Comparison of ENCODE assay signal across 10 mouse cellular contexts in the genomic region with DNA sequence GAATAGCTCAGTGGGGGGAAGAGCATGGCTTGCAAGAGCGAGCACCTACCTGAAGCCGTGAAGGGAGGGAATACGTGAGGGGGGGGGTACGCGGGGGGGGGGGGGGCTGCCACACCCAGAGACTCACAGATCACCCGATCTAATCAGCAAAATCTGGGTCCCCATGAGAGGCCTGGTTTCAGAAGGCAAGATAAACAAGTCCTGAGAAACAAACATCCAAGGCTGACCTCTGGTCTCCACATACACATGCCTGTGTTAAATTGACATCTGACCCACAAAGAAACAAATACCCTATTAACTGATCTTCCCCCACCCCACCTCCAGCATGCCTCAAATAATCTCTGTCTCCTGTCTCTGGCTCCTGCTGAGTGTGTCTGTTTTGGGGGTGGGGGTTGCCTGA. TPM values are rescaled to one million over a fixed set of nuclear protein-coding genes. Genes with fewer than 3 reads are reported as not detected.
DNase-seq lines count a peak whose midpoint lies in the region; ATAC-seq and TF ChIP-seq lines count a peak whose summit lies in the region.
"Had no signal": no experiment of that assay in that cellular context is flagged by ENCODE, and none has a peak within 500 bp of the region (broad histone marks: within the 10 kb centered on the region; RNA-seq: fewer than 3 reads in every experiment).

No protein-coding gene starts in this region.

- WGBS in hindbrain, embryonic 10.5 days: 0% methylated on average over 3 of the region's 6 CpGs
- WGBS in liver, embryonic 14.5 days (ENCODE audit: insufficient replicate concordance): 10% methylated on average over 6 of the region's 6 CpGs
- 15% methylated on average over 2 of the region's 6 CpGs for WGBS in stomach, postnatal 0 days

- intact Hi-C loops in left cerebral cortex, postnatal 36 days (cut with DNase I): loop anchor here (5.0 to 10.0 kb wide), 3 partner anchors 76 to 223 kb away; partner anchors contain the start of gene Fanci

- peaks cover 9% of the 10 kb centered on the region for H3K27me3 ChIP-seq in megakaryocyte, embryonic 14.5 days (replicated peaks)
- H3K27me3 ChIP-seq in hindbrain, embryonic 10.5 days (ENCODE audit: insufficient read depth, poor library complexity, severe bottlenecking): peaks cover 28% of the 10 kb centered on the region
- peaks cover 3% of the 10 kb centered on the region; the same call in 1 of the 2 replicates for H3K27me3 ChIP-seq in liver, embryonic 14.5 days (ENCODE audit: control insufficient read depth, insufficient read depth, low read length)
- H3K27me3 ChIP-seq in stomach, postnatal 0 days (ENCODE audit: control insufficient read depth, insufficient read depth, low read length): no peaks in the 10 kb centered on the region
- H3K27me3 ChIP-seq: Patski had no signal

- peaks cover 21% of the 10 kb centered on the region for H3K36me3 ChIP-seq in megakaryocyte, embryonic 14.5 days (replicated peaks; ENCODE audit: low read length)
- H3K36me3 ChIP-seq in hindbrain, embryonic 10.5 days: peaks cover 16% of the 10 kb centered on the region
- no peaks in the 10 kb centered on the region; the same call in 1 of the 2 replicates for H3K36me3 ChIP-seq in liver, embryonic 14.5 days (replicated peaks; ENCODE audit: control insufficient read depth, insufficient read depth, low read depth)
- H3K36me3 ChIP-seq in stomach, postnatal 0 days (ENCODE audit: control insufficient read depth, insufficient read depth, low read length): no peaks in the 10 kb centered on the region

- ATAC-seq in megakaryocyte, adult 5-6 weeks (ENCODE audit: poor library complexity, severe bottlenecking): no peak
- no peak for ATAC-seq in liver, embryonic 14.5 days (ENCODE audit: insufficient read depth)
- no peak for ATAC-seq in stomach, postnatal 0 days (ENCODE audit: low FRiP score, low TSS enrichment)
- ATAC-seq: Patski had no signal

- H3K27ac ChIP-seq in hindbrain, embryonic 10.5 days: peak overlapping the region; percentile 45; the same call in 1 of the 2 replicates
- H3K27ac ChIP-seq in liver, embryonic 14.5 days: no peak overlapping the region
- no peak overlapping the region for H3K27ac ChIP-seq in stomach, postnatal 0 days (replicated peaks)

- no peak for TF ChIP-seq CTCF in liver, embryonic 14.5 days (IDR thresholded peaks at IDR 0.05; ENCODE audit: low read depth)
- no peak for TF ChIP-seq CTCF in stomach, postnatal 0 days (IDR thresholded peaks at IDR 0.05; ENCODE audit: low read depth)

- TF ChIP-seq EP300 in liver, embryonic 14.5 days (IDR thresholded peaks at IDR 0.05; ENCODE audit: low read depth): no peak
- no peak for TF ChIP-seq EP300 in stomach, postnatal 0 days (optimal IDR thresholded peaks at IDR 0.05)

- H3K4me1 ChIP-seq in megakaryocyte, embryonic 14.5 days: peaks cover 78% of the 10 kb centered on the region
- H3K4me1 ChIP-seq in hindbrain, embryonic 10.5 days (replicated peaks): peaks cover 60% of the 10 kb centered on the region
- H3K4me1 ChIP-seq in liver, embryonic 14.5 days (replicated peaks; ENCODE audit: control insufficient read depth in 2 of 2, insufficient read depth in 2 of 2, low read length in 1 of 2): peaks cover 12 to 22% of the 10 kb centered on the region in 2 experiments
- peaks cover 6% of the 10 kb centered on the region for H3K4me1 ChIP-seq in stomach, postnatal 0 days (replicated peaks; ENCODE audit: control insufficient read depth, insufficient read depth)

- no peak overlapping the region for H3K9ac ChIP-seq in liver, embryonic 14.5 days (replicated peaks)
- H3K9ac ChIP-seq in stomach, postnatal 0 days (ENCODE audit: low read length): no peak overlapping the region

- H3K4me2 ChIP-seq in liver, embryonic 14.5 days (ENCODE audit: low read depth): peak overlapping the region; percentile 98
- H3K4me2 ChIP-seq in stomach, postnatal 0 days (replicated peaks; ENCODE audit: low read depth): no peak overlapping the region

- no peaks in the 10 kb centered on the region for H3K9me3 ChIP-seq in megakaryocyte, embryonic 14.5 days
- H3K9me3 ChIP-seq in hindbrain, embryonic 10.5 days: no peaks in the 10 kb centered on the region
- no peaks in the 10 kb centered on the region for H3K9me3 ChIP-seq in liver, embryonic 14.5 days (ENCODE audit: control insufficient read depth, low read length)
- H3K9me3 ChIP-seq in stomach, postnatal 0 days (ENCODE audit: control insufficient read depth, low read length): no peaks in the 10 kb centered on the region

- peak; percentile 31 for DNase-seq in hindbrain, embryonic 10.5 days (ENCODE audit: low spot score)
- DNase-seq in liver, embryonic 14.5 days (ENCODE audit: low read depth in 3 of 3, low spot score in 3 of 3): no peak
- DNase-seq in stomach, postnatal 0 days (ENCODE audit: low spot score): no peak
- DNase-seq in left cerebral cortex, postnatal 36 days (ENCODE audit: low spot score in 2 of 2): no peak
- DNase-seq in spleen, adult 12 weeks (ENCODE audit: low spot score): no peak
- DNase-seq in frontal cortex, postnatal 14 days (ENCODE audit: low spot score in 2 of 2): no peak
- DNase-seq: kidney, adult 18-20 months had no signal

- peak overlapping the region; percentile 75 for H3K4me3 ChIP-seq in megakaryocyte, embryonic 14.5 days (replicated peaks)
- peak overlapping the region; percentile 95 for H3K4me3 ChIP-seq in hindbrain, embryonic 10.5 days
- H3K4me3 ChIP-seq in liver, embryonic 14.5 days (ENCODE audit: insufficient read depth in 1 of 2, low read depth in 2 of 2, low read length in 2 of 2): no peak overlapping the region
- H3K4me3 ChIP-seq in stomach, postnatal 0 days (ENCODE audit: low read depth, low read length): peak overlapping the region; percentile 95; the same call in 1 of the 2 replicates

RNA-seq across cellular contexts. Expression of gene Polg, which starts 1.8 kb away (rescaled TPM):
- 10.2 and 32.6 TPM in 2 replicates for polyA plus RNA-seq in megakaryocyte, embryonic 14.5 days (2012; ENCODE audit: insufficient read depth, low replicate concordance)
- 18.9 and 26.5 TPM in 2 replicates for total RNA-seq in megakaryocyte, adult 5-6 weeks (2015)
- total RNA-seq in megakaryocyte, adult 5-6 weeks (2017): 61.2 and 71.9 TPM in 2 replicates
- polyA plus RNA-seq in hindbrain, embryonic 10.5 days (2016; fragmentation: Nextera tagmentation; extraction: Ambion mirVana): 38.5 and 43.0 TPM in 2 replicates
- 14.4 and 15.4 TPM in 2 replicates for polyA plus RNA-seq in liver, embryonic 14.5 days (2012; rRNA removed)
- 14.0 and 16.2 TPM in 2 replicates for polyA plus RNA-seq in liver, embryonic 14.5 days (2014; fragmentation: Nextera tagmentation; extraction: Ambion mirVana)
- 13.9 and 18.5 TPM in 2 replicates for polyA plus RNA-seq in stomach, postnatal 0 days (2015; fragmentation: Nextera tagmentation; extraction: Ambion mirVana)
- total RNA-seq in left cerebral cortex, postnatal 36 days (2021): 10 to 100 TPM; 77.8 to 97.5 TPM

Comparison
In these comparisons a context has a peak if more than half of its experiments do, and no peak if none do; other contexts are left out.
1. H3K4me3 ChIP-seq: peak in megakaryocyte, embryonic 14.5 days (single experiment), hindbrain, embryonic 10.5 days (single experiment) and stomach, postnatal 0 days (single experiment); none in liver, embryonic 14.5 days (0 of 2).